Mouse (Mus musculus) liver (tissue): ENCODE data around the gene Olfr836.
"Not testable (repeated sequence)": the region's sequence is repeated elsewhere in the genome, so short reads cannot be mapped to it uniquely, and the experiment has no call there.

Experiments used
- DNase-seq: peaks from one replicate; pipeline ENCODE4 v3.0.0-alpha.2; 2020; ENCODE audit warnings: mixed read lengths

Gene Olfr836

GRCm38 (mm10) chr9:19120082-19120481 is at the start of gene Olfr836:
Gene Olfr836 (plus strand): TSS chr9:19120382.
- DNase-seq = no peak

GRCm38 (mm10) chr9:19084986-19085385 is 35.2 kb upstream of the Olfr836 start:
- no peak for DNase-seq

- not testable (repeated sequence) for DNase-seq
Observed at GRCm38 (mm10) chr9:19092889-19093753, 27.1 kb upstream of the Olfr836 start.

- no peak for DNase-seq
Observed at GRCm38 (mm10) chr9:19097286-19097685, 22.9 kb upstream of the Olfr836 start.

- no peak for DNase-seq
Observed at GRCm38 (mm10) chr9:19136017-19136416, 15.8 kb downstream of the Olfr836 start, which contains the start of gene Olfr837. Gene Olfr837 (plus strand): TSS chr9:19136317.
